Mouse (Mus musculus) forebrain, postnatal 0 days (tissue): Measurements from ENCODE around the gene Gm3020. TPM values are rescaled to one million over a fixed set of nuclear protein-coding genes. Genes with fewer than 3 reads are reported as not detected.
"Not testable (repeated sequence)": the region's sequence is repeated elsewhere in the genome, so short reads cannot be mapped to it uniquely, and the experiment has no call there.

Source experiments
- ATAC-seq: fragments of 200-750 bp; cut with Nextera tagmentation; 2 replicates; pipeline ENCODE4 v1.8.0; 2017; ENCODE audit warnings: mild to moderate bottlenecking, moderate library complexity
- DNase-seq: peaks from one replicate; pipeline ENCODE4 v3.0.0-alpha.2; 2015
- H3K27ac ChIP-seq: fragments of 300-500 bp; sonication (generic); 2 replicates; pipeline ENCODE4 v1.5.1; 2014; ENCODE audit warnings: low read depth, mild to moderate bottlenecking, antibody characterized with exemption, low read length, moderate library complexity, mixed read lengths
- H3K27me3 ChIP-seq: fragments of 300-500 bp; sonication (generic); 2 replicates; pipeline ENCODE4 v1.6.1; 2014; ENCODE audit warnings: mild to moderate bottlenecking, low read length, mixed read lengths; ENCODE audit not compliant: insufficient read depth
- H3K36me3 ChIP-seq: fragments of 300-500 bp; sonication (generic); 2 replicates; pipeline ENCODE4 v1.6.1; 2014; ENCODE audit warnings: mild to moderate bottlenecking, moderate library complexity; ENCODE audit not compliant: insufficient read depth
- H3K4me1 ChIP-seq: fragments of 300-500 bp; sonication (generic); 2 replicates; pipeline ENCODE4 v1.6.1; 2014; ENCODE audit warnings: antibody characterized with exemption; ENCODE audit not compliant: insufficient read depth
- H3K4me2 ChIP-seq: fragments of 300-500 bp; sonication (generic); 2 replicates; pipeline ENCODE4 v1.6.1; 2014; ENCODE audit warnings: low read depth, mild to moderate bottlenecking, moderate library complexity
- H3K4me3 ChIP-seq: fragments of 300-500 bp; sonication (generic); 2 replicates; pipeline ENCODE4 v1.5.1; 2014; ENCODE audit warnings: low read depth, low read length, mixed read lengths
- H3K9ac ChIP-seq: fragments of 300-500 bp; sonication (generic); 2 replicates; pipeline ENCODE4 v1.6.1; 2014; ENCODE audit warnings: mild to moderate bottlenecking
- H3K9me3 ChIP-seq: fragments of 300-500 bp; sonication (generic); 2 replicates; pipeline ENCODE4 v1.6.1; 2016; ENCODE audit warnings: low read length
- WGBS: fragments of 180-500 bp; shearing (Covaris S2); extraction: QIAGEN DNeasy Blood & Tissue Kit; methylation state at CpG from one replicate; pipeline ENCODE4 v1.1.7; 2014; 5-methylcytosine and 5-hydroxymethylcytosine counted together
- polyA plus RNA-seq: library from polyadenylated mRNA; unstranded; fragments of >200 nt; fragmentation: Nextera tagmentation; extraction: Ambion mirVana; gene quantifications from 2 replicates; pipeline ENCODE4 v1.2.1, GENCODE M21; 2015
- total RNA-seq: library from RNA; depleted of rRNA; stranded (reverse); fragments of >200 nt; gene quantifications from 2 replicates; pipeline ENCODE4 v1.2.3, GENCODE M21; 2014; rRNA removed

Gm3020 gene
- 9.5 and 9.6 TPM in 2 replicates for total RNA-seq
- polyA plus RNA-seq, result 22.7 and 23.8 TPM in 2 replicates

DNA sequence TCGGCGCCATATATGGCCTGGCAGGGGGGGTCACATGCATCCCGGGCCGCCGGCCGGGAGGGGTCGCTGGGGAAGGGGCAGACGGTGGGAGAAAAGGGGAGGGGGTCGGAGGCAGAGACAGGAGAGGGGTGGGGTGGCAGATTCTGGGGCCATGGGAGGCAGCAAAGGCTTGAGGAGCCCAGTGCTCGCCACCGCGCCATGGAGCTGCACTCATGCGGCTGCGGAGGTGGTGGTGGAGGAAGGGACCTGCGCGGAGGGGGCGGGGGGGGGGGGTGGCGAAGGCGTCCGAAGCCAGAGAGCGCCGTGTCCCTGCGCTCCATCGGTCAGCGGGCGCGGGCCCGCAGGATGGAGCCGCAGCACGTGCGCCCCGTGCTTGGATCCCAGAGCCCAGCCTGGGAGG lies at the start of gene Gm3020:
Gene Gm3020, plus strand, starts transcription at position 301 of the 400 bp plus-strand sequence.
- H3K27me3 ChIP-seq, H3K27ac ChIP-seq, DNase-seq, H3K4me3 ChIP-seq, H3K9me3 ChIP-seq, H3K4me2 ChIP-seq, H3K4me1 ChIP-seq, H3K36me3 ChIP-seq, ATAC-seq, H3K9ac ChIP-seq: not testable (repeated sequence)
- no CpG with 5 or more reads among the region's 32 CpGs for WGBS

DNA sequence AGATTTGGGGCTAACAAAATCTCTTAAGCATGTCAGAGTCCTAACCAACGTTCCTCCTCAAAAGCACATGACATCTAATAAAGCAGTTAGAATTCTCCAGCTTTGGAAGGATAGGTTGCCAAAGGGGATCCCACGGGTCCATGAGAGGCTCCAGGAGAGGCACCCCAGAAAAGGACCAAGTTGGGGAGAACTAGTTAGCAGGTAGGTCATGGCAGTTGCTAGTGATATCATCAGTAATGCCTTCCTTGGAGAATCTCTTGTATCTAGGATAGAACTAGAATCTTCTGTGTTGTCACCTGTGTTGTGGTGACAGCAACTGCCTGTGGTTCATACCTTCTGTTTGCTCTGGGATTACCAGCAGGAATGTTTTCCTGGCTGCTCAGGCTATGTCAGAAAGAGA lies 17.6 kb upstream of the Gm3020 start, which contains the start of gene Gm3012:
Gene Gm3012, plus strand, starts transcription at position 301 of the 400 bp plus-strand sequence.
- H3K9me3 ChIP-seq, ATAC-seq, DNase-seq, H3K27ac ChIP-seq, H3K27me3 ChIP-seq, H3K4me2 ChIP-seq, H3K4me3 ChIP-seq, H3K9ac ChIP-seq, H3K36me3 ChIP-seq, H3K4me1 ChIP-seq: not testable (repeated sequence)
- WGBS, result no CpG with 5 or more reads among the region's 2 CpGs

DNA sequence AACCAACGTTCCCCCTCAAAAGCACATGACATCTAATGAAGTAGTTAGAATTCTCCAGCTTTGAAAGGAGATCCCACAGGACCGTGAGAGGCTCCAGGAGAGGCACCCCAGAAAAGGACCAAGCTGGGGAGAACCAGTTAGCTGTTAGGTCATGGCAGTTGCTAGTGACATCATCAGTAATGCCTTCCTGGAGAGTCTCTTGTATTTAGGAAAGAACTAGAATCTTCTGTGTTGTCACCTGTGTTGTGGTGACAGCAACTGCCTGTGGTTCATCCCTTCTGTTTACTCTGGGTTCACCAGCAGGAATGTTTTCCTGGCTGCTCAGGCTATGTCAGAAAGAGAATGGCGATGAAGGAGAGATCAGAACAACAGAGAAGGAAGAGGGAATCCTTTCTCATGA lies 36.7 kb downstream of the Gm3020 start, which contains the start of gene Gm3043:
Gene Gm3043, plus strand, starts transcription at position 301 of the 400 bp plus-strand sequence.
- H3K36me3 ChIP-seq, DNase-seq, H3K4me1 ChIP-seq, H3K4me2 ChIP-seq, H3K27me3 ChIP-seq, H3K9me3 ChIP-seq, H3K27ac ChIP-seq, H3K4me3 ChIP-seq, ATAC-seq, H3K9ac ChIP-seq: not testable (repeated sequence)
- no CpG with 5 or more reads among the region's 3 CpGs for WGBS

Other genes with a start within 250 kb of the Gm3020 start
- gene Gm10409, start 239.4 kb upstream of the Gm3020 start, total RNA-seq, result 9.5 and 9.6 TPM in 2 replicates
- 22.7 and 23.8 TPM in 2 replicates for gene Gm10409, start 239.4 kb upstream of the Gm3020 start, polyA plus RNA-seq
- gene Gm3005, start 223.9 kb upstream of the Gm3020 start, total RNA-seq, result 7.5 and 11.7 TPM in 2 replicates
- 12.8 and 13.6 TPM in 2 replicates for gene Gm3005, start 223.9 kb upstream of the Gm3020 start, polyA plus RNA-seq
- gene Gm10408, start 202.7 kb upstream of the Gm3020 start, total RNA-seq, result 0.52 TPM in 1 of 2 replicates, not detected in the other
- not detected in 2 replicates for gene Gm10408, start 202.7 kb upstream of the Gm3020 start, polyA plus RNA-seq
- not detected in 2 replicates for gene Gm3012, start 17.5 kb upstream of the Gm3020 start, total RNA-seq
- not detected in 2 replicates for gene Gm3012, start 17.5 kb upstream of the Gm3020 start, polyA plus RNA-seq
- gene Gm3043, start 36.8 kb downstream of the Gm3020 start, total RNA-seq, result not detected in 2 replicates
- gene Gm3043, start 36.8 kb downstream of the Gm3020 start, polyA plus RNA-seq, result not detected in 2 replicates
- gene Gm3002, start 158.0 kb downstream of the Gm3020 start, total RNA-seq, result 7.9 and 9.7 TPM in 2 replicates
- 5.5 and 6.0 TPM in 2 replicates for gene Gm3002, start 158.0 kb downstream of the Gm3020 start, polyA plus RNA-seq
- gene Gm3033, start 194.2 kb downstream of the Gm3020 start, total RNA-seq, result 0.38 TPM in 1 of 2 replicates, not detected in the other
- not detected in 2 replicates for gene Gm3033, start 194.2 kb downstream of the Gm3020 start, polyA plus RNA-seq
- gene Gm2916, start 232.1 kb downstream of the Gm3020 start, total RNA-seq, result 0.15 TPM in 1 of 2 replicates, not detected in the other
- gene Gm2916, start 232.1 kb downstream of the Gm3020 start, polyA plus RNA-seq, result 0.13 TPM in 1 of 2 replicates, not detected in the other